Mouse (Mus musculus) spleen, adult 2 months (tissue): Measurements from ENCODE around the gene Cpsf4l.

Experiments
- CTCF ChIP-seq: fragments of 200-500 bp; IDR thresholded peaks from 2 replicates; pipeline ENCODE4 v1.5.1; 2011; ENCODE audit warnings: mild to moderate bottlenecking, inconsistent platforms; ENCODE audit not compliant: insufficient read depth, insufficient read length, insufficient replicate concordance; ENCODE audit errors: extremely low read depth
- POLR2A ChIP-seq: fragments of 200-500 bp; IDR thresholded peaks from 2 replicates; pipeline ENCODE4 v1.6.1; 2011; ENCODE audit warnings: low read depth, low read length, inconsistent platforms

GRCm38 (mm10) chr11:113729239-113729638 lies 19.4 kb upstream of the Cpsf4l start:
- TF ChIP-seq CTCF (no peak), POLR2A (no peak)
